Mouse (Mus musculus) neural tube, embryonic 13.5 days (tissue): ENCODE results near the gene Pdzd3. TPM values are rescaled to one million over a fixed set of nuclear protein-coding genes. Genes with fewer than 3 reads are reported as not detected.
"Not testable (repeated sequence)": the region's sequence is repeated elsewhere in the genome, so short reads cannot be mapped to it uniquely, and the experiment has no call there.

ENCODE experiments used
- ATAC-seq: fragments of 200-750 bp; cut with Nextera tagmentation; 2 replicates; pipeline ENCODE4 v1.8.0; 2017; ENCODE audit warnings: low read depth, mild to moderate bottlenecking, moderate TSS enrichment, moderate library complexity
- H3K27ac ChIP-seq: fragments of 300-500 bp; sonication (generic); replicated peaks from 2 replicates; pipeline ENCODE4 v1.5.1; 2015; ENCODE audit warnings: moderate library complexity, mild to moderate bottlenecking, inconsistent platforms
- H3K27me3 ChIP-seq: fragments of 300-500 bp; sonication (generic); 2 replicates; pipeline ENCODE4 v1.6.1; 2015; ENCODE audit warnings: mild to moderate bottlenecking, inconsistent platforms
- H3K36me3 ChIP-seq: fragments of 300-500 bp; sonication (generic); 2 replicates; pipeline ENCODE4 v1.6.1; 2015; ENCODE audit warnings: mild to moderate bottlenecking, inconsistent platforms
- H3K4me1 ChIP-seq: fragments of 300-500 bp; sonication (generic); replicated peaks from 2 replicates; pipeline ENCODE4 v1.6.1; 2015; ENCODE audit warnings: inconsistent platforms
- H3K4me2 ChIP-seq: fragments of 300-500 bp; sonication (generic); 2 replicates; pipeline ENCODE4 v1.6.1; 2015; ENCODE audit warnings: inconsistent platforms, mild to moderate bottlenecking, moderate library complexity
- H3K4me3 ChIP-seq: fragments of 300-500 bp; sonication (generic); 2 replicates; pipeline ENCODE4 v1.5.1; 2015; ENCODE audit warnings: mild to moderate bottlenecking, inconsistent platforms
- H3K9ac ChIP-seq: fragments of 300-500 bp; sonication (generic); 2 replicates; pipeline ENCODE4 v1.6.1; 2015; ENCODE audit warnings: moderate library complexity, mild to moderate bottlenecking, inconsistent platforms
- H3K9me3 ChIP-seq: fragments of 300-500 bp; sonication (generic); 2 replicates; pipeline ENCODE4 v1.6.1; 2016; ENCODE audit warnings: inconsistent platforms
- whole genome bisulfite sequencing: fragments of 180-500 bp; shearing (Covaris S2); methylation state at CpG from one replicate; pipeline ENCODE4 v1.1.7; 2015; 5-methylcytosine and 5-hydroxymethylcytosine counted together
- polyA plus RNA-seq: library from polyadenylated mRNA; unstranded; fragments of >200 nt; fragmentation: Nextera tagmentation; extraction: Ambion mirVana; gene quantifications from 2 replicates; pipeline ENCODE4 v1.2.1, GENCODE M21; 2015

Gene Pdzd3
- 0.33 and 0.48 TPM in 2 replicates for polyA plus RNA-seq

DNA sequence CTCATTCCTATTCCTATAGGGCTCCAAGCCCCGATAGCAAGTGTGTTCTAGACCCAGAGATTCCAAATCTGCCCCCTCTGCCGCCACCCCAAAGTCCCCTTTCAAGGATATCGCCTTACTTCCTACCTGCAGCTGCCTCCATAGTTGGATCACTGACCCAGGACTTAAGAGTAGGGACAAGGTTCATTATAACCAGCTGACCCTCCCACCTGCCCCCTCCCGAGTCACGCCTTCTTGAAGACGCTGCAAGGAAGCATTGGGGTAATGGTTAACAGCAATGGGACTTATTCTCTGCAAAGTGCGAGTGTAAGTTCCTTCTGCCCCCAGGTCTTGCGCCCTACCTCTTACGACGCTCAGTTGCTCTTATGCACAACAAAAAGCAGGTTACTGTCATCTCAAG, at the start of gene Pdzd3:
Gene Pdzd3, minus strand, starts transcription at position 158 of the 400 bp plus-strand sequence.
- Histone ChIP-seq H3K4me2 (no peak within 1 kb of the TSS), H3K36me3 (no peaks in the 10 kb centered on the region), H3K9ac (no peak within 1 kb of the TSS), H3K4me3 (no peak within 1 kb of the TSS), H3K27me3 (no peaks in the 10 kb centered on the region), H3K9me3 (no peaks in the 10 kb centered on the region), H3K27ac (no peak within 1 kb of the TSS), H3K4me1 (peaks cover 53% of the 10 kb centered on the region)
- no peak for ATAC-seq
- 82% methylated on average over 10 of the region's 10 CpGs for WGBS

GRCm38 (mm10) chr9:44300001-44300400, 48.7 kb upstream of the Pdzd3 start:
- not testable (repeated sequence) for H3K27ac ChIP-seq, H3K4me3 ChIP-seq, H3K4me2 ChIP-seq, ATAC-seq, H3K9me3 ChIP-seq, H3K9ac ChIP-seq, H3K27me3 ChIP-seq
- WGBS: 97% methylated on average over 3 of the region's 3 CpGs
- Histone ChIP-seq H3K36me3 (peaks cover 78% of the 10 kb centered on the region), H3K4me1 (peaks cover 15% of the 10 kb centered on the region)

DNA sequence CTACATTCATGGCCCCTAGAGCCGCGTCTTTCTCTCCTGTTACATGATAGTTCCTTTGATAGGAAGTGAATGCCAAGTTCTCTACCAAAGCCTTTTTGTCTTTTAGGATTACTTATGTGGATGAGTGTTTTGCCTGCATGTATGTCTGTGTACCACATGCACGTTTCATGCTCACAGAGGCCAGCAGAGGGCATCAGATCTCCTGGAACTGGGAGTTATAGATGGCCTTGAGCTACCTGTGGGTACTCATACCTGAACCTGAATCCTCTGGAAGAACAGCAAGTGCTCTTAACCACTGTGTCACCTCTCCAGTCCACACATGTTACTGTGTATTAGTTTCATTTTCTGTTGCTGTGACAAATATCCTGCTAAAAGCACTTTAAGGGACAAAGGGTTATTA, 41.2 kb upstream of the Pdzd3 start:
- 77% methylated on average over 3 of the region's 3 CpGs for WGBS
- H3K9ac ChIP-seq: no peak overlapping the region
- 0 out of 2 replicates have a peak, but pooled peaks cover 4% of the 10 kb centered on the region for H3K27me3 ChIP-seq
- peaks cover 68% of the 10 kb centered on the region for H3K36me3 ChIP-seq
- H3K9me3 ChIP-seq: no peaks in the 10 kb centered on the region
- no peak overlapping the region for H3K4me2 ChIP-seq
- H3K27ac ChIP-seq: no peak overlapping the region
- peaks cover 13% of the 10 kb centered on the region for H3K4me1 ChIP-seq
- no peak overlapping the region for H3K4me3 ChIP-seq
- ATAC-seq: no peak

GRCm38 (mm10) chr9:44288959-44289291, 37.7 kb upstream of the Pdzd3 start:
- Histone ChIP-seq H3K9me3 (no peaks in the 10 kb centered on the region), H3K4me3 (peak overlapping the region; percentile 90), H3K4me2 (peak overlapping the region; percentile 94), H3K36me3 (peaks cover 35% of the 10 kb centered on the region), H3K4me1 (peaks cover 32% of the 10 kb centered on the region), H3K9ac (peak overlapping the region; percentile 93), H3K27me3 (0 out of 2 replicates have a peak, but pooled peaks cover 4% of the 10 kb centered on the region), H3K27ac (peak overlapping the region; percentile 84)
- WGBS: 4% methylated on average over 11 of the region's 11 CpGs
- ATAC-seq: no peak

DNA sequence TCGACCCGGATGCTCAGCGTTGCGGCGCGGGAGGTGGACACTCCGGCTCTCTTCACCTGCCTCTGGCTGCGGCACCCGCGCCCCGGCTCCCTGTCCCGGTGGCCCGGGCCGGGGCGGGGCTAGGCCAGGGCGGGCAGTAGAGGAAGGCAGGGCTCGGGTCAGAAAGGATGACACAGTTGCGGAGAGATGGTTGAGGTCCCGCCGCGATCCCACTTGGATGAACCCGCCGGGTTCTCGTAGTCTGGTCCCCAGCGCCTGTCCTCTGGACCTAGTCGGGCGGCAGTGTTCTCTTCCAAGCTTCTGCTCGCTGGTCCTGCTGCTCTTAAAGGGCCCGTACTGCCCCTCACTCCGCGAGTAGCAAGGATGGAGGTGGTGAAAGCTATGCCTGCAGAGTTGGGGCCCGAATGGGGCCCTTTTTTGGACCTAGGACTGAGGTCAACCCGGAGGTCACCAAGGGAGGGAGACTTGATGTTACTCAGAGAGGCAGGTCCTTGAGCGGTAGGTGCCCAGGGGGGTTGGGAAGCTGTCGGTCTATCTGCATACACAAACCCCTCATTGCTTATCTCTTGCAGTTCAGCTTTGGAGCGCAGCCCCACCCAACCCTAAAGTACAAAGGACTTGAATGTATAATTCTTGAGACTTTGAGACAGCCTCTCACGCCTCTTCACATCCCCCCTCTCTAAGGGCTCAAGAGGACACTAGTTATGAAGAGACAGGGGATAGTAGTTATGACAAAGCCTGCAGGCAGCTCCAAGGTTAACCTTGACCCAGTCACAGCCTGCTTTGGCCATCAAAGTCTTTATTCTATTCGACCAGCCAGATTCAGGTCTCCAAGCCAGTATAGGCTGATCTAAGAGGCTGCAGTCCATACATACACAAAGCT, 37.0 kb upstream of the Pdzd3 start, which contains the start of gene Abcg4:
Gene Abcg4, minus strand, starts transcription at position 540 of the 883 bp plus-strand sequence.
- H3K27ac ChIP-seq: peak within 1 kb of the TSS; percentile 84
- peak within 1 kb of the TSS; percentile 93 for H3K9ac ChIP-seq
- peaks cover 29% of the 10 kb centered on the region for H3K36me3 ChIP-seq
- peak within 1 kb of the TSS; percentile 94 for H3K4me2 ChIP-seq
- H3K9me3 ChIP-seq: no peaks in the 10 kb centered on the region
- peak; percentile 82 for ATAC-seq
- peaks cover 32% of the 10 kb centered on the region for H3K4me1 ChIP-seq
- H3K4me3 ChIP-seq: peak within 1 kb of the TSS; percentile 90
- H3K27me3 ChIP-seq: 0 out of 2 replicates have a peak, but pooled peaks cover 4% of the 10 kb centered on the region
- under 1% methylated on average over 38 of the region's 38 CpGs for WGBS

DNA sequence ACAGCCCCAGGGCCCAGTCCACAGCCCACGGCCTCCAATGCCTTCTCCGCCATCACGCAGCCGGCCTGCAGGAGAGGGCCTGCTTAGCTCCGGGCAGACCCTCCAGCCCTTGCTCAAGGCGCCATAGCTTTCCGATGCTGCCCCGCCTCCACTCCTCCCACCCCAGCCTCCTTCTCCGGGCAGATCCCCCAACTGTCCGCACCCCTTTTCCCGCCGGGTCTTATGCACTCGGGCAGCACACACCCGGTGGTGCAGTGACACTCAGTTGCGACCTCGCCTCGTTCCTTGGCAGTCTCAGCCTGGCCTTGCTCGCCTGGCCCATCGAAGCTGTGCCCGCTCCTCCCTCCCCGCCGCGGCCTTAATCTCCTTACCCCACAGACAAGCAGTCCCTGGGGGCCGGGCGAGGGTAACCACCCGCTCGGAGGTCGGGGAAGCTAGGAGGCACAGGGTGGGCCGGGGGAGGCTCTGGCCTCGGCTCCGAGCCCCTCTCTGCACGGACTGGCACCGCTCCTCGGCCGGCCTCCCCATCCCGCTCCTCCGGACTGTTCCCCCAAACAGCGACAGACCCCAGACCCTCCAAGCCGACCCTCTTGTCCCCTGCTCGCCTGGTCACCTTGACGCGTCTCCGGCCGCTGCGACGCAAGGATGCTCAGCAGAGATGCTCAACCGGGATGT, 36.3 kb upstream of the Pdzd3 start:
- H3K4me1 ChIP-seq: peaks cover 32% of the 10 kb centered on the region
- WGBS: under 1% methylated on average over 47 of the region's 47 CpGs
- 0 out of 2 replicates have a peak, but pooled peaks cover 4% of the 10 kb centered on the region for H3K27me3 ChIP-seq
- H3K4me3 ChIP-seq: peak overlapping the region; percentile 90
- peak overlapping the region; percentile 93 for H3K9ac ChIP-seq
- peak overlapping the region; percentile 84 for H3K27ac ChIP-seq
- H3K36me3 ChIP-seq: peaks cover 21% of the 10 kb centered on the region
- ATAC-seq: peak; percentile 59
- H3K9me3 ChIP-seq: no peaks in the 10 kb centered on the region
- H3K4me2 ChIP-seq: peak overlapping the region; percentile 94

DNA sequence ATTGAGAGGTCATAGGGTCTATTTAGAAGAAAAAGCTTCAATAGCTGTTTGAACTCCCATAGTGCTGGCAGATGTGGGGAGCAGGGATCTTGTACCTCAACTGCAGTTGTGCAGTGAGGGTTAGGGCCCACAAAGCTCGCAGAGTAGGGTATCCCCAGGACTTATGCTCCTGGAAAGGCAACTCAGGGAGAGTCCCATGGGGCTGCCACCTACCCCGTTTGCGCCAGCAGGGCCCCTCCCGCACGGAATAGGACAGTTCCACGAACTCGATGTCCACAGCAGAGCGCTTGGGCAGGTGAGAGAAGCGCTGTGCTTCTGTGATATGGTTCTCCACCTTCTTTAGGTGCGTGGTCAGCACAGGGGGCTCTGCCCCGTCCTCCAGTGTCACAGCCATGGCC, 35.7 kb upstream of the Pdzd3 start:
- WGBS: 5% methylated on average over 11 of the region's 11 CpGs
- Histone ChIP-seq H3K4me3 (peak overlapping the region; percentile 90), H3K9ac (peak overlapping the region; percentile 93), H3K4me1 (peaks cover 32% of the 10 kb centered on the region), H3K27me3 (0 out of 2 replicates have a peak, but pooled peaks cover 4% of the 10 kb centered on the region), H3K9me3 (no peaks in the 10 kb centered on the region), H3K27ac (peak overlapping the region; percentile 84), H3K36me3 (peaks cover 18% of the 10 kb centered on the region), H3K4me2 (peak overlapping the region; percentile 94)
- ATAC-seq: peak; percentile 5; the same call in 1 of the 2 replicates

- 0 out of 2 replicates have a peak, but pooled peaks cover 4% of the 10 kb centered on the region for H3K27me3 ChIP-seq
- H3K4me3 ChIP-seq: peak overlapping the region; percentile 90
- H3K27ac ChIP-seq: no peak overlapping the region
- ATAC-seq: no peak
- peaks cover 32% of the 10 kb centered on the region for H3K4me1 ChIP-seq
- no peaks in the 10 kb centered on the region for H3K9me3 ChIP-seq
- 19% methylated on average over 6 of the region's 6 CpGs for WGBS
- H3K9ac ChIP-seq: peak overlapping the region; percentile 93
- H3K36me3 ChIP-seq: peaks cover 18% of the 10 kb centered on the region
- H3K4me2 ChIP-seq: peak overlapping the region; percentile 94
These were observed 35.1 kb upstream of the Pdzd3 start for GRCm38 (mm10) chr9:44286256-44286850.

DNA sequence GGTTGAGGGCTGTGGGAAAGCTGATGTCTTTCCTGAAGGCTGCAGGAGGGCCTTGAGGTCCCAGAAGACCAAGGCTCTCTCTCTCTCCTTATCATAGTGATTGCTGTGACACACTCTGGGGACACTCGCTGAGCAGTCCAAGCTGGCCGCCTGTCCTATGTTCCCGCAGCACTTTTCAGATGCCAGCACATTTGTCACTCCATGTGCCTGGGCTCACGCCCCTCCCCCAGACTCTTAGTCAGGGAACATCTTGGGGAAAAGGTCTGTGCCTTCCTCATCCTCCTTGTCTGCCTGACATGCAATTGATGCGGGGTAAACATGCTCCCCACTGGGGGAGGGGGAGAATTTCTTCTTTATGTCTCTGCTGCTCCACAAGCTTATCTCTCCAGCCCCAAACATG, 31.9 kb upstream of the Pdzd3 start:
- Histone ChIP-seq H3K27me3 (no peaks in the 10 kb centered on the region), H3K4me3 (no peak overlapping the region), H3K9me3 (no peaks in the 10 kb centered on the region), H3K36me3 (peaks cover 40% of the 10 kb centered on the region), H3K4me1 (peaks cover 18% of the 10 kb centered on the region), H3K4me2 (no peak overlapping the region), H3K9ac (no peak overlapping the region), H3K27ac (no peak overlapping the region)
- 63% methylated on average over 5 of the region's 5 CpGs for WGBS
- ATAC-seq: no peak

GRCm38 (mm10) chr9:44269973-44270372, 18.7 kb upstream of the Pdzd3 start:
- WGBS: 79% methylated on average over 4 of the region's 4 CpGs

DNA sequence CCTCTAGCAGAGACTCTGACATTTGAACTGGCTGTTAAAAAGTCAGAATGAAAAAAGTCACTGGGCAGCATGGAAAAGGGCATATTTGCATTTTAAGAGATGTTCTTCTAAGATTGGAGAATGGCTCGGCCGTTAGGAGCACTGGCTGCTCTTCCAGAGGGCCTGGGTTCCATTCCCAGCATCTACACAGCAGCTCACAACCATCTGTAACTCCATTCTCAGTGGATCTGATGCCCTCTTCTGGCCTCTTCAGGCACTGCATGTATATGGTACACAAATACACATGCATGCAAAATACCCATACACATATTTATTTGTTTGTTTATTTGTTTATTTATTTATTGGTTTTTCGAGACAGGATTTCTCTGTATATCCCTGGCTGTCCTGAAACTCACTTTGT, 17.8 kb upstream of the Pdzd3 start:
- H3K4me1 ChIP-seq: peaks cover 30% of the 10 kb centered on the region
- H3K36me3 ChIP-seq: peaks cover 13% of the 10 kb centered on the region
- H3K27me3 ChIP-seq: no peaks in the 10 kb centered on the region
- no peaks in the 10 kb centered on the region for H3K9me3 ChIP-seq
- WGBS: 79% methylated on average over 3 of the region's 3 CpGs
- H3K4me3 ChIP-seq: no peak overlapping the region
- ATAC-seq: no peak
- no peak overlapping the region for H3K9ac ChIP-seq
- no peak overlapping the region for H3K27ac ChIP-seq
- H3K4me2 ChIP-seq: no peak overlapping the region

More at GRCm38 (mm10) chr9:44269973-44270372, 18.7 kb upstream of the Pdzd3 start:
- Histone ChIP-seq H3K4me2 (no peak overlapping the region), H3K27me3 (no peaks in the 10 kb centered on the region), H3K4me1 (peaks cover 22% of the 10 kb centered on the region), H3K9ac (no peak overlapping the region), H3K27ac (no peak overlapping the region), H3K9me3 (no peaks in the 10 kb centered on the region), H3K36me3 (peaks cover 22% of the 10 kb centered on the region), H3K4me3 (no peak overlapping the region)
- no peak for ATAC-seq
